Mouse (Mus musculus) ES-E14 (cell line): Measurements from ENCODE around the gene Casq1. TPM values are rescaled to one million over a fixed set of nuclear protein-coding genes. Genes with fewer than 3 reads are reported as not detected.

Experiments used
- DNase-seq: peaks from one replicate; pipeline ENCODE4 v3.0.0-alpha.2; 2013; ENCODE audit warnings: low read depth, low spot score
- H3K27ac ChIP-seq: 2 replicates; pipeline ENCODE4 v1.5.1; 2012; ENCODE audit warnings: low read depth, mild to moderate bottlenecking, low read length, moderate library complexity, mixed read lengths; ENCODE audit not compliant: poor library complexity, insufficient read depth, severe bottlenecking
- H3K36me3 ChIP-seq: 2 replicates; pipeline ENCODE4 v1.6.1; 2012; ENCODE audit warnings: mild to moderate bottlenecking, low read length, moderate library complexity, mixed read lengths; ENCODE audit not compliant: control insufficient read depth, poor library complexity, insufficient read depth, severe bottlenecking
- H3K4me1 ChIP-seq, 2 experiments: fragments of 150-350 bp in 1 of 2; sonication (generic) in 1 of 2; 2 replicates each; pipeline ENCODE4 v1.6.1; 2012; ENCODE audit warnings: low read length in 2 of 2, mild to moderate bottlenecking in 1 of 2, mixed read lengths in 1 of 2; ENCODE audit not compliant: control insufficient read depth in 2 of 2, insufficient read depth in 2 of 2, poor library complexity in 1 of 2
- H3K4me3 ChIP-seq, 2 experiments: fragments of 150-350 bp in 1 of 2; sonication (generic) in 1 of 2; 2 replicates each; pipeline ENCODE4 v1.5.1; 2012; ENCODE audit warnings: low read length in 2 of 2, low read depth in 1 of 2, mild to moderate bottlenecking in 1 of 2, mixed read lengths in 1 of 2; ENCODE audit not compliant: insufficient read depth in 1 of 2, poor library complexity in 1 of 2, severe bottlenecking in 1 of 2
- H3K9ac ChIP-seq: 2 replicates; pipeline ENCODE4 v1.6.1; 2012; ENCODE audit warnings: low read depth, mild to moderate bottlenecking, low read length, mixed read lengths; ENCODE audit not compliant: poor library complexity, insufficient read depth, severe bottlenecking
- H3K9me3 ChIP-seq: fragments of 150-350 bp; sonication (generic); 2 replicates; pipeline ENCODE4 v1.6.1; 2012; ENCODE audit warnings: low read depth, mild to moderate bottlenecking, low read length; ENCODE audit not compliant: control insufficient read depth, insufficient read depth
- CHD2 ChIP-seq: IDR thresholded peaks from 2 replicates; pipeline ENCODE4 v1.6.1; 2014; ENCODE audit warnings: mild to moderate bottlenecking, low read depth, low read length, inconsistent platforms
- HCFC1 ChIP-seq: IDR thresholded peaks from 2 replicates; pipeline ENCODE4 v1.6.1; 2012; ENCODE audit warnings: low read length, inconsistent platforms, borderline replicate concordance; ENCODE audit not compliant: insufficient read depth
- MAFK ChIP-seq: IDR thresholded peaks from 2 replicates; pipeline ENCODE4 v1.6.1; 2014; ENCODE audit warnings: mild to moderate bottlenecking, low read depth, low read length, inconsistent platforms; ENCODE audit not compliant: insufficient read depth
- ZC3H11A ChIP-seq: IDR thresholded peaks from 2 replicates; pipeline ENCODE4 v1.6.1; 2012; ENCODE audit warnings: low read depth, mild to moderate bottlenecking, inconsistent platforms, low read length, borderline replicate concordance
- ZNF384 ChIP-seq: IDR thresholded peaks from 2 replicates; pipeline ENCODE4 v1.6.1; 2012; ENCODE audit warnings: low read depth, low read length, inconsistent platforms
- in situ Hi-C, 2 experiments: fragments of 600-800 bp; cut with MboI; formaldehyde crosslinking; loops; one replicate each; pipeline ENCODE4 v1.15.1; 2025; ENCODE audit warnings: low sequenced_read_pairs in 2 of 2, inconsistent platforms in 1 of 2; ENCODE audit not compliant: unreplicated experiment in 2 of 2
- total RNA-seq: library from RNA; depleted of rRNA; stranded (reverse); fragments of 300-350 nt; gene quantifications from 2 replicates; pipeline ENCODE4 v1.2.3, GENCODE M21; 2012

The Casq1 gene
- total RNA-seq, 1 experiment, result 2.4 TPM

GRCm38 (mm10) chr1:172240945-172241708 lies 21.5 kb upstream of the Casq1 start:
- in situ Hi-C loops, result no loop called here
- H3K9ac ChIP-seq, result no peak overlapping the region
- H3K27ac ChIP-seq, result no peak overlapping the region; the same call in 1 of the 2 replicates
- TF ChIP-seq HCFC1 (no peak), MAFK (no peak), ZNF384 (no peak), CHD2 (no peak), ZC3H11A (no peak)
- no peak for DNase-seq
- H3K36me3 ChIP-seq, result no peaks in the 10 kb centered on the region
- no peak overlapping the region for H3K4me3 ChIP-seq
- peaks cover 9 to 10% of the 10 kb centered on the region in 2 experiments; a peak in 3 of 4 replicates for H3K4me1 ChIP-seq
- H3K9me3 ChIP-seq, result no peaks in the 10 kb centered on the region

DNA sequence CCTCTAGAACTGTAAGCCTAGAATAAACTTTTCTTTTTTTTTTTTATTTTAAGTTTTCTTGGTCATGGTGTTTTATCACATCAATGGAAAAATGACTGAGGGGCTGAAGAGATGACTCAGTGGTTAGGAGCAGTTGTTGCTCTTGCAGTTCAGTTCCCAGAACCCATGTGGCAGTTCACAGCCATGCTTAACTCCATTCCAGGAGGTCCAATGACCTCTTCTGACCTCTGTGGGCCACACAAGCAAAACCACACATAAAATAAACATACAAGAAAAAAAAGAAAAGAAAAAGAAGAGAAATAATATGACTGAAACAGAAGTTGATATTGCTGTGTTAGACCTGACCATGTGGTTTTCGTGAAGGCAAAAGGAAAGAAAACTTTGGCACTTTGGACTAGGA lies 9.5 kb upstream of the Casq1 start:
- H3K27ac ChIP-seq, result no peak overlapping the region

GRCm38 (mm10) chr1:172228209-172228608 lies 8.5 kb upstream of the Casq1 start:
- H3K36me3 ChIP-seq, result no peaks in the 10 kb centered on the region
- H3K9me3 ChIP-seq, result no peaks in the 10 kb centered on the region
- TF ChIP-seq ZC3H11A (no peak), CHD2 (no peak), HCFC1 (no peak), MAFK (no peak), ZNF384 (no peak)
- no peaks in the 10 kb centered on the region for H3K4me1 ChIP-seq
- in situ Hi-C loops, result no loop called here
- DNase-seq, result no peak
- H3K4me3 ChIP-seq, result no peak overlapping the region
- no peak overlapping the region for H3K9ac ChIP-seq
- H3K27ac ChIP-seq, result no peak overlapping the region

More for the DNA sequence above, 9.5 kb upstream of the Casq1 start:
- Histone ChIP-seq H3K36me3 (no peaks in the 10 kb centered on the region), H3K9me3 (no peaks in the 10 kb centered on the region), H3K4me3 (no peak overlapping the region), H3K9ac (no peak overlapping the region), H3K4me1 (no peaks in the 10 kb centered on the region)
- DNase-seq, result no peak
- in situ Hi-C loops, result no loop called here
- TF ChIP-seq MAFK (no peak), CHD2 (no peak), ZNF384 (no peak), HCFC1 (no peak), ZC3H11A (no peak)

DNA sequence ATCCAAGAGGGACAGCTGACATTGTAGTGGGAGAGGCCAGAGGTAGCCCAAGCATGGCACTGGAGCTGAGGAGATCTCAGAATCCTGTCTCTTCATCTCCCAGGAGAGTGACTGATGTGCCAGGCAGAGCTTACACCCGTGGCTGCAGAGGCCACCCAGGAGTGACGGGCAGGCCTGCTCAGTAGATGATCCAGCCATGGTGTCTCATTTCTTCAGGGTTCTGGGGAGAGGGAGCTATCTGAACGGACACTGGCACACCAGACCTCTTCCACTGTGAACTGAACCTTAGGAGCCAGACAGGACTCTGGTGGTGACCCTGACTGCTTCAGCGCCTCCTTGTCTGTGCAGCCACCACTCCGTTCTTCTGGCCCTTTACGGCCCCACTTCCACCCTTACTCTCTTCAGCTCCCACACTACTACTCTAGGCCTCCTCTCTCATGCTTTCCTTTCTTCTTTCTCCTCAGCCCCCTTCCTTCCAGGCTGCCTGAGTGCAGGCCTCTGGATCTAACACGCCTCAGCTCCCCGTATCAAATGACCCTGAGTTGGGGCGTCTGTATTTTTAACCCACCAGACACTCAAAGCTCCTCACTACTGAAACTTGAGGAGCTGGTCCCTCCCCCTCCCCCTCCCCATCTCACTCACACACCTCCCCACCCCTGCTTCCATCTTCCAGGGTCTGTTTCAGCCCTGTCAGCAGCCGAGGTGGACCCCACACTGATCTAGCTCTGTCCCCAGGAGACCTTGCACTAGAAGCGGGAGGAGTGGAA lies 1.8 kb upstream of the Casq1 start:
- TF ChIP-seq MAFK, result no peak
- TF ChIP-seq ZNF384, result no peak
- TF ChIP-seq CHD2, result no peak
- TF ChIP-seq ZC3H11A, result no peak
- no peak for TF ChIP-seq HCFC1
- Histone ChIP-seq H3K9ac (no peak overlapping the region), H3K36me3 (no peaks in the 10 kb centered on the region), H3K4me3 (no peak overlapping the region), H3K4me1 (peaks cover 5 to 13% of the 10 kb centered on the region in 2 experiments; a peak in 2 of 4 replicates), H3K27ac (no peak overlapping the region), H3K9me3 (no peaks in the 10 kb centered on the region)
- no peak for DNase-seq
- in situ Hi-C loops, result no loop called here
